Mouse (Mus musculus) spleen, postnatal 14 days (tissue): ENCODE measurements around the gene Grn.

ENCODE experiments used
- DNase-seq, 2 experiments: peaks; one replicate each; pipeline ENCODE4 v3.0.0; 2021 to 2022; ENCODE audit warnings: low spot score in 2 of 2

Gene Grn

DNA sequence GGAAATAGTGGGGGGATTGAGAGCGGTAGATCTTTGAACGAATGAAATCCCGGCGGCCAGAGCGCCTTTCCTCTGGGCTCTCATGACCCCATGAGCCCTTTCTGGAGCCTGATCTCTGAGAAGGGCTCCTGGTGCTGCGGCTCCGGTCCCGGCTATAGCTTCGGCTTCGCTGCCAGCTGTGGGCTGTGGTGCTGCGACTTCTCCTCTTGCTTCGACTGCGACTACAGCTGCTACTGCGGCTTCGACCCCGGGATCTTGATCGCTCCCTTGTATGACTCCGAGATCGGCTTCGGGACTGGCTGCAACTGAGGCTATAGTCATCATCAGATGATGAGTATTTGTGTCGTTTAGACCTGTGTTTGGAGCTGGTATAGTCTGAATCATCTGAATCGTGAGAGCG lies 49.5 kb downstream of the Grn start:
- no peak for DNase-seq

GRCm38 (mm10) chr11:102480111-102480510 lies 50.0 kb downstream of the Grn start:
- no peak for DNase-seq

DNA sequence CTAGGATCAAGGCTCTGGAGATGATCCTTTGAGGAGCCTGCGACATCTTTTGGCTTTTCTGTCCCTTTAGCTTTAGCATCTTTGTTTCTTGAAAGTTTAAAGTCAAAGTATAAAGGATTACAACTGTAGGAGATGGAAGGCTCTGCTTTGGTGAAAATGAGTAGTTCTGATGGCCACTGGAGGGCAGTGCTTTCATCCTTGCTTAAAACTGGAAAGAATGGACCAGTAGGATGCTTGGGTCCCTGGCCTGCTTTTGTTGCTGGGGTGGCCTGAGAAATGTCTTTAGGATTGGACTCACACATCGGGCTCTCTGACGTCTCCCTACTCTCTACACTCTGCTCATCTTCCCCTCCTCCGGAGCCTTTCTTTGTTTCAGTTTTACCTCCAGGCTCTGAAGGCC lies 50.8 kb downstream of the Grn start:
- DNase-seq: no peak

GRCm38 (mm10) chr11:102481779-102482178 lies 51.7 kb downstream of the Grn start:
- DNase-seq: no peak
